Mouse (Mus musculus): ENCODE measurements around the gene Gm11011.

Gm11011 gene

GRCm38 (mm10) chr2:169590412-169590811 lies 2.9 kb upstream of the Gm11011 start:
- no peak for DNase-seq (ENCODE audit: extremely low read depth, insufficient read length, low spot score)

DNA sequence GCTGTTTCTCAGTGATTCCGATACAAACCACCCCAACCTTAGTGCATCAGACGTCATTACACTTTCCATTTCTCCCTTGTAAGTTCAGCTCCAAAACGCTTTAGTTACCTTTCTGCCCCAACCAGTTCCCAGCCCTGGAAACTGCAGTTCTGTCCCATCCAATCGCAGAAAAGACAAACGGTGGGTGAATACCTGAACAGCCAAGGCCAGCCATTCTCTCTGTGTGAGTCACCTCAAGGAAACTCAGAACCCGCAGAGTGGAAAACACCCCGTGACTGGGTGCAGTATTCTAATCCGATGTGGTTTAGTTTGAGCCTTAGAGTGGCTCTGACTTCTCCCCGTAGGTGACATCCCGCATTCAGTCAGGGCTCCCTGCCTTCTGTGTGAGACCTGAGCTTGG lies 2.2 kb upstream of the Gm11011 start:
- no peak for DNase-seq (ENCODE audit: extremely low read depth, insufficient read length, low spot score)

DNA sequence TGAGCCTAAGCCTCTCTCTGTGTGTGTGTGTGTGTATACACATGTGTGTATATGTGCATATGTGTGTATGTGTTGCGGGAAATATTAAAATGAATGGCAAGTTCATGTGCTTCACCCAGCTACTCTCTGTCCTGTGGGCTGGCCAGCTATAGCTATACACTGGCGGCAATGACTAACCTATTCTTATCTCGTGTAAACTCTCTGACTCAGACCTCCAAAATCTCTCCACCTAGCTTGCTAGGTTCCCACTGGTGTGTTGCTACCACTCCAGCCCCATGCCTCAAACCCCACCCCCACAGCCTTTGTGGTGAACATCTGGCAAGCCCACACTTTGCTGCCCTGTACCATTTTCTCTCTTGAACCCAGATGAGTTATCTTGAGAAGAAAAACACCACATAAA lies 857 bp downstream of the Gm11011 start:
- no peak for DNase-seq (ENCODE audit: extremely low read depth, insufficient read length, low spot score)

DNA sequence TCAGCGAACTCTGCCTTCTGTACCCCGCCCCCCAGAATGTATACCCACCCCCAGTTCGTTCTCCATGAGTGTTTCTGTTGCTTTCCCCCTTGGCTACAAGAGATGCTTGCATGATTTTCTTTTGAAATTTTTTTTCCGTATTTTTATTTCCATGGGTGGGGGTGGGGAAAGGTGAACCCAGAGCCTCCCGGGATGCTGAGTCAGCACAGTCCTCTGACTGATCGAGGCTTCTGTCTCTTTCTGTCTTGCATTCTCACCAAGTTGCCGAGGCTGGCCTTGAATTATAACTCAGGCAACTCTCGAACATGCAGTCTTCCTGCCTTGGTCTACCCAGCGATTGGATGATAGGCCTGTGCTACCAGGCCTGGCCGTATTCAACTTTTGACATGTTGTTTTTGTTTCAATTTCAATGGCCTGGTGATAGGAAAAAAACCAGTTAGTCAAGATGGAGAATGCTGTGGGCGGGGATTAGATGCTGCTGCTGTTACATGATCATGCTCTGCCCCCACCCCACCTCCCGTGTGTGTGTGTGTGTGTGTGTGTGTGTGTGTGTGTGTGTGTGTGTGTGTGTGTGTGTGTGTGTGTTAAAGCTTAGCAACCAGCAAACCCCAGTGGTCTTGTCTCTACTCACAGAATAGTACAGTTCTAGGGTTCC lies 1.8 kb downstream of the Gm11011 start:
- no peak for DNase-seq (ENCODE audit: extremely low read depth, insufficient read length, low spot score)

- no peak for DNase-seq (ENCODE audit: extremely low read depth, insufficient read length, low spot score)
Observed at GRCm38 (mm10) chr2:169584745-169585456, 2.6 kb downstream of the Gm11011 start.

DNA sequence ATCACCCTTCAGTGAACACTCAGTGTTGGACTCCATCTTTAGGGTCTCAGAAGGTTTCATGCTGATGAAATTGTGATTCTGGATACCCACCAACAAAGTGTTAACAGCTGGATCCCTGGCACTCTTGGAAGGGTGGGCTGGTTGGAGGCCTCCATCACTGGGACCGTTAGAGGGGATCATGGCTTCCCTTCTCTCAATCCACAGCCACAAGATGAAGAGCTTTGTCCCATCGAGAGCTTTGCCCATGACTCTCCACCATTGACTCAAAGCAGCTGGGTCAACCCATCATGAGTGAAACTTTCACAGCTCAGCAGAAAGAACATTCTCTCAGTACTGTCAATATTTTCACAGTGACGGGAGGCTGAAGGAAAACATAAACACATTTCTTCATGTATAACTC lies 4.1 kb downstream of the Gm11011 start:
- DNase-seq (ENCODE audit: extremely low read depth, insufficient read length, low spot score), result no peak

DNA sequence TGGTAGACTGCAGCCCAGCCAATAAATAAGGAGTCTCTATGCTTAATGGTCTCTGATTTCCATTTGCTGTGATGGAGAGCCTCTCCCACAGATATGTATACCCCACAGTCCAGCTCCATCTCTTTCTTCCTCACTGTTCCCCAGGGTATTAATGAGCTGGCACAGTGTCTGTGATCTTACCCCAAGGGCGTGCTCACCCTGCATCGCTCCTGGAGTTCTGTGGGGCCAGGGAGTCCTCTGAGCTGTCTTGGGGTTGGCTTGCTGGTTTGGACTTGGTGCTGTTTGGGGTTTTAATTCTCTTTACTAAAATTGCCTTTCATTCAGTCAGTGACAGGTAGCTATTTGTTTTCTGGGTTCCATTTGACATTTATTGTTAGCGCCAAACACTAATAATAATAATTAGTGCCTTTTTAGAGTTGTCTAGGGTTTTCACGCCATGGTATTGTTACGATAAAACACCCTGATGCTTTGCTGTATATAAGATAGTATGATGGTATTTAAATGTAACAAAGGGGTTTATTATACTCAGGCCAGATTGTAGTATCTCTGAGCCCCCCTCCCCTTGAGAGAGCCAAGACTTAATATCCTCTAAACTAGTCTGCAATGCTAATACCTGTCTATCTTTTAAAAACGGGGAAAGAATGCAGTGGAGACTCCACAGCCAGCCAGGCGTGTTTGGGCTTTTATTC lies 9.9 kb downstream of the Gm11011 start:
- no peak for DNase-seq (ENCODE audit: extremely low read depth, insufficient read length, low spot score)

GRCm38 (mm10) chr2:169570063-169570462 lies 17.5 kb downstream of the Gm11011 start:
- no peak for DNase-seq (ENCODE audit: extremely low read depth, insufficient read length, low spot score)

- DNase-seq (ENCODE audit: extremely low read depth, insufficient read length, low spot score), result no peak
Observed at GRCm38 (mm10) chr2:169566159-169566558, 21.4 kb downstream of the Gm11011 start.

- no peak for DNase-seq (ENCODE audit: extremely low read depth, insufficient read length, low spot score)
Observed at GRCm38 (mm10) chr2:169565751-169566150, 21.8 kb downstream of the Gm11011 start.

DNA sequence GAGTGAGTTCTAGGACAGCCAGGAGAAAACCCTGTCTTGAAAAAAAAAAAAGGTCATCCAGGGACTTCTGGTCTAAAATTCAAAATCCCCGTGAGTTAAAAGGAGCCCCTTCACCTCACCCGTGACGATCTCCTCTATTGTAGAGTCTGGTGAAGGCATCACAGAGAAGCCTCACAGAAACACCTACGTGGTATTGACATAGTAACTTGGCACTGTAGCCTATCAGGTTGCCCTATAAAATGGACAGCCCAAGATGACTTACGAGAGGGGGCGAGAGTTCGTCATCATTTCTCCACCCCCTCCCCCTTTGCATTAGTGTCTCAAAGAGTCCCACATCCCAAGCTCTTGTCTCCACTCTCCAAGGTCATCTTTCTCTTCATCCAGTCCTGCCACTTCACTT lies 41.9 kb downstream of the Gm11011 start:
- no peak for DNase-seq (ENCODE audit: extremely low read depth, insufficient read length, low spot score)

- DNase-seq (ENCODE audit: extremely low read depth, insufficient read length, low spot score), result no peak
Observed at GRCm38 (mm10) chr2:169538906-169539305, 48.6 kb downstream of the Gm11011 start.

Measured in 3134 (cell line).